Mouse (Mus musculus) olfactory bulb, adult 2 months (tissue): ENCODE measurements at regions not wholly inside any gene's neighbourhood (a gene's known extent, or its start where the extent isn't known, plus 50 kb on each side); places are given as distances from the start of the nearest gene placed in this dataset.

Source experiments
- CTCF ChIP-seq: fragments of 200-500 bp; IDR thresholded peaks from 2 replicates; pipeline ENCODE4 v1.5.1; 2012; ENCODE audit warnings: low read depth, mild to moderate bottlenecking, low read length, moderate library complexity; ENCODE audit not compliant: insufficient read depth
- POLR2A ChIP-seq: fragments of 200-500 bp; IDR thresholded peaks from 2 replicates; pipeline ENCODE4 v1.6.1; 2012; ENCODE audit warnings: mild to moderate bottlenecking, low read depth, low read length, moderate library complexity; ENCODE audit not compliant: insufficient read depth

GRCm38 (mm10) chr16:49500818-49501217, 198.2 kb upstream of the Ift57 start:
- no peak for TF ChIP-seq POLR2A
- TF ChIP-seq CTCF = no peak
